Mouse (Mus musculus): ENCODE results near the gene Tcte1.

DNA sequence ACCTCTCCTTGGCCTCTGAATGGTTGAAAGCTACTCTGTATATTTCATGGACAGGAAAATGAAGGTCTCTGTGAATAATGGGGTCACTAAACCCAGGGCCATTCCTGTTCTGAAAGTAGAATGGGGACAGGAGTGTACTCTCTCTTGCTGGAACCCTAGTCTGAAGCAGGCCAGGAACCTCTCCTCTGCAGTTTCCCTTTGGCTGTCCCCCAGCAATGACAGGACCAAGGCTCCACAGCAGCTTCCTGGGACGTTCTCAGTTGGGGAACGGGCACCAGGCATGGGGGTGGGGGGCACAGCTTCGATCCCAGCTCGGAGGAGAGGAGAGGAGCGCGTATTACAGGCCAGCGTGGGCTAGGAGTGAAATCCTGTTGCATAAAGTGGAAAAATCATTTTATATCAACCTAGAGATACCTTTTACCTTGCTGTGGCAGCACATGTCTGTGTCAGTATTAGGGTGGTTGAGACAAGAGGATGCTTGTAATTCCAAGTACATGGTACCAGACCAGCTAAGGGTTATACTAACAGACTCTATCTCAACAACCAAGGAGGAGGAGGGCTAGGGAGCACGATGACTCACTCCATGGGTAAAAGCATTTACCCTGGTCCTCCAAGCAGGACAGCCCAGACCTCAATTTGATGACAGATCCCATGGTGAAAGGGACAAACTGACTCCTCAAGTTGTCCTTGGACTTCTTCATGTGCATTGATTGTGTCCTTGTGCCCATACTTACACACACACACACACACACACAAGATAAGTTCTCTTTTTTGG is 52.1 kb downstream of the Tcte1 start:
- TF ChIP-seq FLI1 (IDR thresholded peaks at IDR 0.05; ENCODE audit: low read length) (no peak), GATA1 (IDR thresholded peaks at IDR 0.05; ENCODE audit: borderline replicate concordance, low read length) (no peak)

Data from megakaryocyte, embryonic 14.5 days (primary cell).